Mouse (Mus musculus): ENCODE measurements around the gene Raver1.
A peak's percentile ranks its signal among the peaks of the same experiment; 100 is the strongest.

Raver1 gene

GRCm38 (mm10) chr9:21041308-21041707 lies 50.5 kb downstream of the Raver1 start:
- DNase-seq (ENCODE audit: low read depth), result peak; percentile 74

- DNase-seq (ENCODE audit: low read depth), result peak; percentile 19
These were observed 52.0 kb downstream of the Raver1 start for GRCm38 (mm10) chr9:21039779-21040178.

GRCm38 (mm10) chr9:21037481-21037891 lies 54.3 kb downstream of the Raver1 start:
- no peak for DNase-seq (ENCODE audit: low read depth)

GRCm38 (mm10) chr9:21036666-21037065 lies 55.1 kb downstream of the Raver1 start:
- no peak for DNase-seq (ENCODE audit: low read depth)

GRCm38 (mm10) chr9:21036161-21036560 lies 55.6 kb downstream of the Raver1 start:
- no peak for DNase-seq (ENCODE audit: low read depth)

- no peak for DNase-seq (ENCODE audit: low read depth)
These were observed 56.2 kb downstream of the Raver1 start for GRCm38 (mm10) chr9:21035586-21035985.

- DNase-seq (ENCODE audit: low read depth), result no peak
These were observed 57.2 kb downstream of the Raver1 start for GRCm38 (mm10) chr9:21034481-21035085.

- DNase-seq (ENCODE audit: low read depth), result peak; percentile 89
These were observed 58.7 kb downstream of the Raver1 start for GRCm38 (mm10) chr9:21033136-21033535.

GRCm38 (mm10) chr9:21032491-21032890 lies 59.3 kb downstream of the Raver1 start:
- DNase-seq (ENCODE audit: low read depth), result no peak

GRCm38 (mm10) chr9:21031896-21032351 lies 59.9 kb downstream of the Raver1 start, which contains the start of gene Icam5:
Gene Icam5 (plus strand): TSS chr9:21032073.
- DNase-seq (ENCODE audit: low read depth), result no peak

GRCm38 (mm10) chr9:21031251-21031895 lies 60.4 kb downstream of the Raver1 start:
- DNase-seq (ENCODE audit: low read depth), result peak; percentile 86

GRCm38 (mm10) chr9:21030781-21031250 lies 61.0 kb downstream of the Raver1 start:
- peak; percentile 99 for DNase-seq (ENCODE audit: low read depth)

- DNase-seq (ENCODE audit: low read depth), result no peak
These were observed 61.7 kb downstream of the Raver1 start for GRCm38 (mm10) chr9:21030055-21030600.

- DNase-seq (ENCODE audit: low read depth), result peak; percentile 88
These were observed 62.3 kb downstream of the Raver1 start, which contains the start of gene Icam4 for GRCm38 (mm10) chr9:21029291-21030054. Gene Icam4 (plus strand): TSS chr9:21029373.

- no peak for DNase-seq (ENCODE audit: low read depth)
These were observed 63.2 kb downstream of the Raver1 start for GRCm38 (mm10) chr9:21028560-21029110.

- no peak for DNase-seq (ENCODE audit: low read depth)
These were observed 64.0 kb downstream of the Raver1 start for GRCm38 (mm10) chr9:21027774-21028290.

- no peak for DNase-seq (ENCODE audit: low read depth)
These were observed 65.0 kb downstream of the Raver1 start for GRCm38 (mm10) chr9:21026849-21027248.

GRCm38 (mm10) chr9:21025258-21025810 lies 66.5 kb downstream of the Raver1 start:
- no peak for DNase-seq (ENCODE audit: low read depth)

All from 416B (cell line).